Mouse (Mus musculus) neural tube, embryonic 13.5 days (tissue): ENCODE measurements around the gene Etl4. TPM values are rescaled to one million over a fixed set of nuclear protein-coding genes. Genes with fewer than 3 reads are reported as not detected.

Experiments used
- ATAC-seq: fragments of 200-750 bp; cut with Nextera tagmentation; 2 replicates; pipeline ENCODE4 v1.8.0; 2017; ENCODE audit warnings: low read depth, mild to moderate bottlenecking, moderate TSS enrichment, moderate library complexity
- H3K27ac ChIP-seq: fragments of 300-500 bp; sonication (generic); replicated peaks from 2 replicates; pipeline ENCODE4 v1.5.1; 2015; ENCODE audit warnings: moderate library complexity, mild to moderate bottlenecking, inconsistent platforms
- H3K27me3 ChIP-seq: fragments of 300-500 bp; sonication (generic); 2 replicates; pipeline ENCODE4 v1.6.1; 2015; ENCODE audit warnings: mild to moderate bottlenecking, inconsistent platforms
- H3K36me3 ChIP-seq: fragments of 300-500 bp; sonication (generic); 2 replicates; pipeline ENCODE4 v1.6.1; 2015; ENCODE audit warnings: mild to moderate bottlenecking, inconsistent platforms
- H3K4me1 ChIP-seq: fragments of 300-500 bp; sonication (generic); replicated peaks from 2 replicates; pipeline ENCODE4 v1.6.1; 2015; ENCODE audit warnings: inconsistent platforms
- H3K4me2 ChIP-seq: fragments of 300-500 bp; sonication (generic); 2 replicates; pipeline ENCODE4 v1.6.1; 2015; ENCODE audit warnings: inconsistent platforms, mild to moderate bottlenecking, moderate library complexity
- H3K4me3 ChIP-seq: fragments of 300-500 bp; sonication (generic); 2 replicates; pipeline ENCODE4 v1.5.1; 2015; ENCODE audit warnings: mild to moderate bottlenecking, inconsistent platforms
- H3K9ac ChIP-seq: fragments of 300-500 bp; sonication (generic); 2 replicates; pipeline ENCODE4 v1.6.1; 2015; ENCODE audit warnings: moderate library complexity, mild to moderate bottlenecking, inconsistent platforms
- H3K9me3 ChIP-seq: fragments of 300-500 bp; sonication (generic); 2 replicates; pipeline ENCODE4 v1.6.1; 2016; ENCODE audit warnings: inconsistent platforms
- WGBS: fragments of 180-500 bp; shearing (Covaris S2); methylation state at CpG from one replicate; pipeline ENCODE4 v1.1.7; 2015; 5-methylcytosine and 5-hydroxymethylcytosine counted together
- microRNA-seq: library from miRNA; unstranded; fragments of <30 nt; microRNA quantifications from one replicate; pipeline ENCODE4, GENCODE M21; 2016
- polyA plus RNA-seq: library from polyadenylated mRNA; unstranded; fragments of >200 nt; fragmentation: Nextera tagmentation; extraction: Ambion mirVana; gene quantifications from 2 replicates; pipeline ENCODE4 v1.2.1, GENCODE M21; 2015

Etl4 gene
- polyA plus RNA-seq, 1 experiment from 2014 or later, result 5.4 TPM

DNA sequence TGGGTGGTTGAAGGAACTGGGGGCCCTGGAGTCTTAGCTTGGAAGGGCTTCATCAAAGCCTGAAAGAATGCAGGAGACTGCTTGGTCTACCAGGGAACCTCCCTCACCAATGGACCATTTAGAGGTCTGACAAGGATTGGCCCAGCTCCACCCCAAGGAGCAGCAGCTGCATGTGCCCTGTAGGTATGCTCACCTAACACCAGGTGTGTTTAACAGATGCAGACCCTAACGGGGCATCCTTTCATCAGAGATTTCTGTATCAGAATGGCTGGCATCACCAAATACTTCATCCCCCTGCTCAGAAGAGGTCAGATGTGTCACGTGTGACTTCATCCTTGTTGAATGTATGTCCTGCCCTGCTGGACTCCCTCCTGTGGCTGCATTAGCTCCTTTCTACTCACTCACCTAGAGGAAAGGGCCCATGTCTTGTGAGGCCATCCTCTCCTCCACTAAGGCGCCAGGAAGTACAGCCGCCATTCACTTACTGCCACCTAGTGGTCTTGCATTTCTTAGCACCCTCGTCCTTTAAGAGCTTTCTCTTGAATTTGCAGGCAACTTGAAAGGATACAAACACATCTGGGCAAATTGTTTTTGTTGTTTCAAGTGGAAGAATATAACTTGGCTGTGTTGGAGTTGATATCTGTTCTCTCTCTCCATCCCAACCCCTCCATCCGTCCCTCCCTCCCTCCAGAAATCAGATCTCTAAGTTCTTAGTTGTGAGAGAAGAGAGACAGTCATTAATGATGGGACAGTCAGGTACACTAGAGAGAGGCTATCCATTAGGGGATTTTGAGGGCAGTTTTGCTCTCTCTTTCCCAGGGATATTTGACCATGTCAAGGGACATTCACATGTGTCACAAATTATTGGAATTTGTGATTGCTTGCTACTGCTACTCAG lies 870.2 kb downstream of the Etl4 start:
- WGBS, result 38% methylated on average over 6 of the region's 6 CpGs
- no peaks in the 10 kb centered on the region for H3K27me3 ChIP-seq
- ATAC-seq, result peak; percentile 78
- H3K9me3 ChIP-seq, result no peaks in the 10 kb centered on the region
- H3K4me3 ChIP-seq, result no peak overlapping the region
- H3K4me1 ChIP-seq, result no peaks in the 10 kb centered on the region
- H3K9ac ChIP-seq, result no peak overlapping the region
- no peaks in the 10 kb centered on the region for H3K36me3 ChIP-seq
- no peak overlapping the region for H3K27ac ChIP-seq
- H3K4me2 ChIP-seq, result no peak overlapping the region

DNA sequence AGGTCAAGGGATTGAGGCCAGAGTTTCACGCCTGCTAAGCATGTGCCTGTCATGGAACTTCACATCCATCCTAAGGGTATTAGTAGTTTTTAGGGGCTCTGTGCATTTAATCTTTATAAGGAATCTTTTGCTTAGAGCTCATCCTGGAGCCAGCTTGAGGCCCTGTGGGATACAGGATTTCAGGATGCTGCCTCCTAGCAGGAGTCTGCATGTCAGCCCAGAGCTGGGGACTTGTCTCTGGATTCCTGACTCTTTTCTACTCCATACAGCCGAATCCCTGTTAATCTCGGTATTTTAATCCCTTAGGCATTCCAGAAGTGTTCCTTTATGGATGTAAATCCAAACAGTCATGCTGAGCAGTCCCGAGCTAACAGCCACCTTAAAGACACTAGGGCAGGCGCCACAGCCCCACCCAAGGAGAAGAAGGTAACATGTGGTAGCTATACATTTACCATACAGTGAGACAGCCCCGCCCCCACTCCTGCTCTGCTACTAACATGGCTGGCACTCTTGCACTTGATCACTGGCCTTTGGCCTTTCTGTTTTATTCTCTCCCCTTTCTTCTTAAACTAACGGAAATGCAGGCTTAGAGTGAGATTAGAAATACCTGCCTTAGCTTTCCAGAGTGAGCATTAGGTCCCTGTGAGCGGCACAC lies 891.8 kb downstream of the Etl4 start:
- Histone ChIP-seq H3K27me3 (no peaks in the 10 kb centered on the region), H3K4me1 (no peaks in the 10 kb centered on the region), H3K9me3 (no peaks in the 10 kb centered on the region), H3K9ac (no peak overlapping the region), H3K36me3 (no peaks in the 10 kb centered on the region), H3K4me3 (no peak overlapping the region), H3K4me2 (no peak overlapping the region), H3K27ac (no peak overlapping the region)
- ATAC-seq, result no peak
- WGBS, result 83% methylated on average over 8 of the region's 8 CpGs

DNA sequence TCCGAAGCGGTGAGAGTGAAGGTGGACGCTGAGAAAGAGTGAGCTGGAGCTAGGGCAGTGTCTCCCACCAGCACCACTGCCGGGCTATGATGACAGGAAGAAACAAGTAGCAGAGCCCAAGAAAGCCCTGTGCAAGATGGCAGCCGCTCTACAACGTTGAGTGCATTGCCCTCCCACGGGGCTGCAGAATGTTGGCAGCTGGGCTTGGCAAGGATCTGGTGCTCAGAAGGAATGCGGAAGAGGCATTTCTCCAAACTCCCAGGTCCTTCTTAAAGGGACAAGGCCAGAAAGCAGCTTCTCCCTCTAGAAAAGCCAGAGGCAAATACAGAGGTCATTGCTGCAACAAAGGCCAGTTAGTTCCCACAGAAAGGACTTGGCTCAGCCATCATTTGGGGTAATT lies 901.9 kb downstream of the Etl4 start:
- 87% methylated on average over 8 of the region's 8 CpGs for WGBS
- ATAC-seq, result no peak
- no peaks in the 10 kb centered on the region for H3K4me1 ChIP-seq
- no peaks in the 10 kb centered on the region for H3K36me3 ChIP-seq
- no peak overlapping the region for H3K4me3 ChIP-seq
- H3K9ac ChIP-seq, result no peak overlapping the region
- H3K27me3 ChIP-seq, result no peaks in the 10 kb centered on the region
- no peak overlapping the region for H3K4me2 ChIP-seq
- H3K9me3 ChIP-seq, result 0 out of 2 replicates have a peak, but pooled peaks cover 4% of the 10 kb centered on the region
- no peak overlapping the region for H3K27ac ChIP-seq

DNA sequence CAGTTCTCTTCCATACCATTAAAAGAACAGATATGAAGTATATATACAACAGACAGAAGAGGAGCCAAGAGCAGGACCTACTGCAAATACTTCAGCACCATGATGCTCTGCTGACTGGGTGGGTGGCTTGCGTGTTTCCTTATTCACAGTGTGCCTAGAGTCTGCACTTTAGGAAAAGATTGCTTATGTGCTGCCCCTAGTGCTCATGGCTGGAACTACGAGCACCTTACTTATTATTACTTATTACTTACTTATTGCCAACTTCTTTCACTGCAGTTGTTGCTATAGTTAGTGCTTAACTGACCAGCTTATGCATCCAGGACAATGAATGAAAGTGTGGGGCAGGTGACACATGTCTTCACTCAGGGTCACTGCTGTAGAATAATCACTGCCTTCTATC lies 904.4 kb downstream of the Etl4 start:
- Histone ChIP-seq H3K9me3 (0 out of 2 replicates have a peak, but pooled peaks cover 4% of the 10 kb centered on the region), H3K4me3 (no peak overlapping the region), H3K27me3 (no peaks in the 10 kb centered on the region), H3K27ac (no peak overlapping the region), H3K9ac (no peak overlapping the region), H3K4me2 (no peak overlapping the region), H3K36me3 (no peaks in the 10 kb centered on the region), H3K4me1 (no peaks in the 10 kb centered on the region)
- WGBS, result 85% methylated on average over 2 of the region's 2 CpGs
- no peak for ATAC-seq

DNA sequence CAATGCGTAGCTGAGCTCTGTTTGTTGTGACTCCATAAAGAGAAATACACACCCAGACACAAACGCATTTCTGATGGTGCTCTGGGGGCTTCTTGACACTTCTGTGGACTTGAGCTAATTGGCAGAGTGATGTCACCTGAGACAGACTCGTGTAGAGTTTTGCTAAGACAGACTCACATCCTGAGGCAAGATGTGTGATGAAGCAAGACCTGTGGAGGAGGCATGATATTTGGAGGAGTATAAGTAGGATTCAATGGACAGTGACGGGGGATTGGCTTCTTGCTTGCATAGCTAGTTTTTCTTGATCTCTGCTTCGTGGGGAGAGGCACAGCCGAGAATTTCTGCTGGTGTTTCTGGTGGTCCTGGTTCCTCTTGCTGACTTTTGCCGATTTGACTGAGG lies 908.6 kb downstream of the Etl4 start:
- 85% methylated on average over 7 of the region's 7 CpGs for WGBS
- Histone ChIP-seq H3K4me1 (no peaks in the 10 kb centered on the region), H3K27ac (no peak overlapping the region), H3K27me3 (no peaks in the 10 kb centered on the region), H3K9ac (no peak overlapping the region), H3K36me3 (no peaks in the 10 kb centered on the region), H3K4me3 (no peak overlapping the region), H3K9me3 (0 out of 2 replicates have a peak, but pooled peaks cover 4% of the 10 kb centered on the region), H3K4me2 (no peak overlapping the region)
- ATAC-seq, result no peak

DNA sequence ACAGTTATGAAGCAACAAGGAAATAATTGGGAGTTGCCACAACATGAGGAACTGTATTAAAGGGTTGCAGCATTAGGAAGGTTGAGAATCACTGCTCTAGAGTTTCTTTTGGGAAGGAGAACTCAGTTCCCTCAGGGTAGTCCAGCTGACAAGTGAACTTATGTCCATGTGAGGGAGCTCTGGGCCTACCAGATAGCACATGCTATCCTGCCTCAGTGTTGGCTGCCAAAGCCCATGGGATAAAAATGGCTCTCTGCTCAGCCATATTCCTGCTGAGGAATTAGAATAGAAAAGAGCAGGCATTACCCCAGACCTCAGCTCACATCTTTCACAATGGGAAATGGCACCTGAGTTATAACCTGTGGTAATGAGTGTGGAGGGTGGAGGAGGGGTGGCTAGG lies 916.7 kb downstream of the Etl4 start:
- Histone ChIP-seq H3K4me1 (no peaks in the 10 kb centered on the region), H3K9ac (no peak overlapping the region), H3K36me3 (no peaks in the 10 kb centered on the region), H3K4me2 (no peak overlapping the region), H3K4me3 (no peak overlapping the region), H3K27me3 (no peaks in the 10 kb centered on the region), H3K27ac (no peak overlapping the region), H3K9me3 (no peaks in the 10 kb centered on the region)
- no peak for ATAC-seq

DNA sequence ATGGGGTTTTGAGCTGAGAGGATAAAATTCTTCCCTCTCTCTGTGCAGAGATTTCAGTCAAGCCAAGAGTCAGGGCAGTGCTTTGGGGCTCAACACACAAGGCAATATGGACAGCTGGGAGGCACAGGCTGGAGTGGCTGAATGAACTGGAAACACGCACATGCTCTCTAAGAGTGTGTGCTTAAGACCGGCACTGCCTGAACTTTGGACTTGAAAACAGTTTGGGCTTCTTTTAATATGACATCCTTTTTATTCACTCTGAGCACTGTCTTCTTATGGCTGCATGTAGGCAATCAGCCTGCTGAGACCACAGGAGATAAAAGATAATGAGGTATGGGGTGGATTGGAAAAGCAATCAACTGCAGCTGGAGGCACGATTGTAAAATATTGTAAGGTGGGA lies 921.3 kb downstream of the Etl4 start:
- no peak overlapping the region for H3K27ac ChIP-seq
- no peak overlapping the region for H3K9ac ChIP-seq
- no peaks in the 10 kb centered on the region for H3K4me1 ChIP-seq
- no peaks in the 10 kb centered on the region for H3K27me3 ChIP-seq
- no peaks in the 10 kb centered on the region for H3K36me3 ChIP-seq
- ATAC-seq, result peak; percentile 36; the same call in 1 of the 2 replicates
- no peaks in the 10 kb centered on the region for H3K9me3 ChIP-seq
- no peak overlapping the region for H3K4me2 ChIP-seq
- H3K4me3 ChIP-seq, result no peak overlapping the region
- WGBS, result 67% methylated on average over 3 of the region's 3 CpGs

DNA sequence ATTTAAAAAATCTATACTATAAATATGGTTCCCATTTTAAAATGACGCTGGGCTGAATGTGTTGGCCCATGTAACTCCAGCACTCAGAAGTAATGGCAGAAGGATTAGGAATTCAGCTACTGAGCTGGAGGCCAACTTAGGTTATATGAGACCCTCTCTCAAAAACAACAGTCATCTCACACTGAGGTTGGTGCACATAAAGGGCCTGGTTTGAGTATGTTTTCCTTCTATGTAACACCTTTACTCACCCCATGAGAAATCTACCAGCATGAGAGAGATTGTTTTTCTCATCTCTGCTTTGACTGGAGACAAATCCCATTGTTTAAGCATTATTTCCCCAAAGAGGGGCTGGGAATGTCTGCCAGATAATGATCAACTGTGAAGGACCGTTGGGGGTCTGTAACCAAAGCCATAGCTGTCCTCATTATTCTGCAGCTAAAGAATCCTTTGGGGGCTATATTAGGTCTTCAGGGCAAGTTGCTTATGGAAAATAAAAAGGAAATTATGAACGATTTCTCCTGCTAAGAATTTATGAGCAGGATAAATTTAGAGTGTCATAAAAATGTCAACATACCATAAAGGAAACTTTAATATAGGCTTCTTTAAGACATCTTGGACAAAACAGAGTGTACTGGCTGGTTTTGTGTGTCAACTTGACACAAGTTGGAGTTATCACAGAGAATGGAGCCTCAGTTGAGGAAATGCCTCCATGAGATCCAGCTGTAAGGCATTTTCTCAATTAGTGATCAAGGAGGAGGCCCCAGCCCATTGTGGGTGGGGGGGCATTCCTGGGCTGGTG lies 922.2 kb downstream of the Etl4 start:
- no peaks in the 10 kb centered on the region for H3K9me3 ChIP-seq
- WGBS, result 56% methylated on average over 3 of the region's 3 CpGs
- H3K4me1 ChIP-seq, result no peaks in the 10 kb centered on the region
- H3K27me3 ChIP-seq, result no peaks in the 10 kb centered on the region
- no peak overlapping the region for H3K9ac ChIP-seq
- no peak overlapping the region for H3K27ac ChIP-seq
- no peaks in the 10 kb centered on the region for H3K36me3 ChIP-seq
- peak; percentile 43; the same call in 1 of the 2 replicates for ATAC-seq
- no peak overlapping the region for H3K4me3 ChIP-seq
- no peak overlapping the region for H3K4me2 ChIP-seq

DNA sequence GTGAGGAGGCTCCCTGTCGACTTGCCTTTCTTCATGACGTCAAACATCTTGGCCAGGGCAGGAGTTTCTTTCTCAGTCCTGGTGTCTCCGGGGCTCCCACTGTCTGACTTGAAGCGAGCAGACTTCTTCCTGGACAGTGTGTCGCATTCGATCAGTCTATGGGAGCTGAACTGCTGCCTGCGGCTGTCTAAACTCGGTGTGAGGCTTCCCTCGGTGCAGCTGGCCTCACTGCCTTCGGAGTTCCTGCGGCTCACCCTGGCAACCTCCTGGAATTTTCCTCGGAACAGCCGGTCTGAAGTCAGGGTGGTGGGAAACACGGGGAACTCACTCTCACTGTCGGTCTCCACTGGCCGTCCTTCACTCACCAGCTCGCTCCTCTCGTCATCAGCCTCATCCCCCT lies 939.8 kb downstream of the Etl4 start:
- H3K27me3 ChIP-seq, result no peaks in the 10 kb centered on the region
- no peak overlapping the region for H3K4me3 ChIP-seq
- ATAC-seq, result peak; percentile 27; the same call in 1 of the 2 replicates
- H3K9ac ChIP-seq, result no peak overlapping the region
- WGBS, result 75% methylated on average over 18 of the region's 18 CpGs
- no peaks in the 10 kb centered on the region for H3K4me1 ChIP-seq
- peaks cover 78% of the 10 kb centered on the region for H3K36me3 ChIP-seq
- 0 out of 2 replicates have a peak overlapping the region, but pooled peaks have one; percentile 9 for H3K27ac ChIP-seq
- no peaks in the 10 kb centered on the region for H3K9me3 ChIP-seq
- H3K4me2 ChIP-seq, result no peak overlapping the region

Small RNA genes lying within 50 kb of the gene (microRNA-seq; reads per million reads assigned to microRNA genes)
- not detected for gene Gm44457
